Mouse (Mus musculus) embryo, embryonic 10 days (tissue): ENCODE data around the gene Piwil4.

Experiments
- DNase-seq: peaks from one replicate; pipeline ENCODE4 v3.0.0-alpha.2; 2015; ENCODE audit warnings: low spot score

The Piwil4 gene

GRCm38 (mm10) chr9:14740151-14740924 lies at the start of gene Piwil4:
Gene Piwil4, minus strand, starts transcription at chr9:14740733.
- DNase-seq = no peak

GRCm38 (mm10) chr9:14787356-14787755 lies 46.8 kb upstream of the Piwil4 start:
- DNase-seq = no peak

GRCm38 (mm10) chr9:14784039-14785002 lies 43.8 kb upstream of the Piwil4 start, which contains the start of the genes Mre11a and Ankrd49:
Gene Mre11a, plus strand, starts transcription at chr9:14784654.
Gene Ankrd49, minus strand, starts transcription at chr9:14784856.
- peak; percentile 100 for DNase-seq

GRCm38 (mm10) chr9:14778341-14778740 lies 37.8 kb upstream of the Piwil4 start:
- no peak for DNase-seq

- DNase-seq = no peak
Measured at GRCm38 (mm10) chr9:14773813-14774212, 33.3 kb upstream of the Piwil4 start.

- DNase-seq = no peak
Measured at GRCm38 (mm10) chr9:14772074-14772473, 31.5 kb upstream of the Piwil4 start.

- peak; percentile 53 for DNase-seq
Measured at GRCm38 (mm10) chr9:14770803-14771471, 30.4 kb upstream of the Piwil4 start, which contains the start of gene 1700012B09Rik. Gene 1700012B09Rik, minus strand, starts transcription at chr9:14771030.

GRCm38 (mm10) chr9:14769811-14770210 lies 29.3 kb upstream of the Piwil4 start:
- DNase-seq = no peak

- peak; percentile 76 for DNase-seq
Measured at GRCm38 (mm10) chr9:14764765-14765164, 24.2 kb upstream of the Piwil4 start.

- no peak for DNase-seq
Measured at GRCm38 (mm10) chr9:14759261-14759660, 18.7 kb upstream of the Piwil4 start.

GRCm38 (mm10) chr9:14758590-14758989 lies 18.1 kb upstream of the Piwil4 start:
- no peak for DNase-seq

- no peak for DNase-seq
Measured at GRCm38 (mm10) chr9:14754469-14754868, 13.9 kb upstream of the Piwil4 start.

- no peak for DNase-seq
Measured at GRCm38 (mm10) chr9:14753947-14754346, 13.4 kb upstream of the Piwil4 start.

- peak; percentile 66 for DNase-seq
Measured at GRCm38 (mm10) chr9:14752001-14752522, 11.5 kb upstream of the Piwil4 start, which contains the start of gene Fut4. Gene Fut4, minus strand, starts transcription at chr9:14752393.

GRCm38 (mm10) chr9:14751503-14752000 lies 11.0 kb upstream of the Piwil4 start:
- DNase-seq = peak; percentile 34

GRCm38 (mm10) chr9:14750901-14751502 lies 10.5 kb upstream of the Piwil4 start:
- DNase-seq = no peak

- no peak for DNase-seq
Measured at GRCm38 (mm10) chr9:14739498-14740150, 909 bp downstream of the Piwil4 start.

- DNase-seq = peak; percentile 65
Measured at GRCm38 (mm10) chr9:14730941-14731541, 9.5 kb downstream of the Piwil4 start.

- DNase-seq = no peak
Measured at GRCm38 (mm10) chr9:14728365-14728764, 12.2 kb downstream of the Piwil4 start.

- DNase-seq = no peak
Measured at GRCm38 (mm10) chr9:14726629-14727028, 13.9 kb downstream of the Piwil4 start.
